Mouse (Mus musculus) kidney, embryonic 16.5 days (tissue): ENCODE measurements at regions not wholly inside any gene's neighbourhood (a gene's known extent, or its start where the extent isn't known, plus 50 kb on each side); places are given as distances from the start of the nearest gene placed in this dataset.

Experiments
- ATAC-seq: fragments of 200-750 bp; cut with Nextera tagmentation; 2 replicates; pipeline ENCODE4 v1.8.0; 2017; ENCODE audit warnings: moderate TSS enrichment; ENCODE audit not compliant: low FRiP score, low TSS enrichment
- H3K27ac ChIP-seq: fragments of 300-500 bp; sonication (generic); 2 replicates; pipeline ENCODE4 v1.5.1; 2014; ENCODE audit warnings: low read length
- H3K27me3 ChIP-seq: fragments of 300-500 bp; sonication (generic); 2 replicates; pipeline ENCODE4 v1.6.1; 2014; ENCODE audit warnings: low read length, control low read depth, mixed read lengths; ENCODE audit not compliant: insufficient read depth
- H3K36me3 ChIP-seq: fragments of 300-500 bp; sonication (generic); 2 replicates; pipeline ENCODE4 v1.6.1; 2014; ENCODE audit warnings: low read length, control low read depth, mixed read lengths; ENCODE audit not compliant: insufficient read depth
- H3K4me1 ChIP-seq: fragments of 300-500 bp; sonication (generic); 2 replicates; pipeline ENCODE4 v1.6.1; 2014; ENCODE audit warnings: low read length, control low read depth, mixed read lengths; ENCODE audit not compliant: insufficient read depth
- H3K4me2 ChIP-seq: fragments of 300-500 bp; sonication (generic); replicated peaks from 2 replicates; pipeline ENCODE4 v1.6.1; 2014; ENCODE audit warnings: low read depth, low read length
- H3K4me3 ChIP-seq: fragments of 300-500 bp; sonication (generic); 2 replicates; pipeline ENCODE4 v1.5.1; 2014; ENCODE audit warnings: mild to moderate bottlenecking, low read length
- H3K9ac ChIP-seq: fragments of 300-500 bp; sonication (generic); replicated peaks from 2 replicates; pipeline ENCODE4 v1.6.1; 2014; ENCODE audit warnings: low read length
- H3K9me3 ChIP-seq: fragments of 300-500 bp; sonication (generic); 2 replicates; pipeline ENCODE4 v1.6.1; 2016; ENCODE audit warnings: low read length, control low read depth
- WGBS: fragments of 180-500 bp; shearing (Covaris S2); extraction: QIAGEN DNeasy Blood & Tissue Kit; methylation state at CpG from one replicate; pipeline ENCODE4 v1.1.7; 2014; 5-methylcytosine and 5-hydroxymethylcytosine counted together

DNA sequence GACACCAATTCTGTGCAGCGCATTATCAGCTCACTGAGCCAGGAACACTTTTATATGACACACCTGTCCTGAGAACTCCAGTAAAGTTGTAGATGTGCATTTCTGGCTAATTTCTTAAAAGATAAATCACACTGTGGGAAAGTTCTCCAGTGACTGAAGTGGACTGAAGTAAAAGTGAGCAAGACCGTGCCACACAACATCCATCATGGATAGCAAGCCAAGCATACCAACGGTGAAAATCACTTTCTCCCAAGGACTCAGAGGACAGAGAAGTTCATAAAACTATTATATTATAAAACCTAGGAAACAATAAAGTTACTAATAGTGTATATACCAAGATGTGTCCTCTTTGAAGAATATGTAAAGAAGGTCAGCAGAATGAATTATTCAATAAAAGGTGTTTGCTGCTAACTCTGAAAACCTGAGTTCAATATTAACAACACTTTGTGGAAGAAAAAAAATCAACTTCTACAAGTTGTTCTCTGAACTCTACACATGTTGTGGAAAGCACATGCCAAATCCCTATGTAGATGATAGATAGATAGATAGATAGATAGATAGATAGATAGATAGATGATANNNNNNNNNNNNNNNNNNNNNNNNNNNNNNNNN is 298.2 kb upstream of the Igbp1b start:
- H3K27me3 ChIP-seq = no peaks in the 10 kb centered on the region
- H3K9ac ChIP-seq = no peak overlapping the region
- H3K4me2 ChIP-seq = no peak overlapping the region
- H3K4me3 ChIP-seq = no peak overlapping the region
- ATAC-seq = no peak
- H3K9me3 ChIP-seq = no peaks in the 10 kb centered on the region
- no peaks in the 10 kb centered on the region for H3K4me1 ChIP-seq
- no peaks in the 10 kb centered on the region for H3K36me3 ChIP-seq
- no peak overlapping the region for H3K27ac ChIP-seq
- 89% methylated on average over 3 of the region's 3 CpGs for WGBS

DNA sequence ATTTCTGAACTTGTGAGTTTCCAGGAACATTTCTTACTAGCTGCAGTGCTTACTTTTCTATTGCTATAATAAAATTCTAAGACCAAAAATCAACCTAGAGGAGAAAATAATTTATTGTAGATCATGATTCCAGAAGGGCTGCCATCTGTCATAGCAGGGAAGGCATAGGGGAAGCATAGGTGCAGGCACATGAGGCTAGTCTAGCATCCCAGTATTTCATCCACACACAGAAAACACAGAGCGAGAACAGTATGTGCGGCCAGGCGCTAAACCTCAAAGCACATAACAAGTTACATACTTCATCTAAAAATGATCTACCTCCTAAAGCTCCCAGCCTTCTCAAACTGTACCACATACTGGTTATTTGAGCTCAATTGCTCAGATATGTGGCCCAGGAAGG is 292.5 kb upstream of the Igbp1b start:
- no peak overlapping the region for H3K4me3 ChIP-seq
- no peak for ATAC-seq
- H3K9ac ChIP-seq = no peak overlapping the region
- no peak overlapping the region for H3K4me2 ChIP-seq
- H3K36me3 ChIP-seq = no peaks in the 10 kb centered on the region
- H3K4me1 ChIP-seq = no peaks in the 10 kb centered on the region
- no peaks in the 10 kb centered on the region for H3K9me3 ChIP-seq
- no peak overlapping the region for H3K27ac ChIP-seq
- 95% methylated on average over 3 of the region's 3 CpGs for WGBS
- H3K27me3 ChIP-seq = no peaks in the 10 kb centered on the region

DNA sequence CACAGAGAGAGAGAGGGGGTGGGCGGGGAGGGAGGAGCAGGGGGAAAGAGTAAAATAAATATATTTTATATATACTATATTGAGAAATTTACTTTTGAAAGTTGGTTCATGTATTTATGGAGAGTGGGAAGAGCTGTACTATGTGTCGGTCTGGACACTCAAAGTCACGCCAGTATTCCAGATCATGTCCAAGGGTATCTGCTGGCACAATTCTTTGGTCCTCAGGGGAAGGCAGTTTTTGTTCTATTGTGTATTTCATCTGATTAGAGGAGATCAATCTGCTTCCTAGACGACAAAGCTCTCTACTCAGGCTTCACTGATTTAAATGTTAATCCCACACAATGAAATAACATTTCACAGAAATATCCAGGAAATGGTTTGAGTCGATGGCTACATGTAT is 288.3 kb upstream of the Igbp1b start:
- 80% methylated on average over 5 of the region's 5 CpGs for WGBS
- Histone ChIP-seq H3K27ac (no peak overlapping the region), H3K27me3 (no peaks in the 10 kb centered on the region), H3K9ac (no peak overlapping the region), H3K4me1 (no peaks in the 10 kb centered on the region), H3K4me3 (no peak overlapping the region), H3K4me2 (no peak overlapping the region), H3K36me3 (no peaks in the 10 kb centered on the region), H3K9me3 (no peaks in the 10 kb centered on the region)
- no peak for ATAC-seq

- Histone ChIP-seq H3K9me3 (no peaks in the 10 kb centered on the region), H3K4me1 (no peaks in the 10 kb centered on the region), H3K27ac (no peak overlapping the region), H3K36me3 (no peaks in the 10 kb centered on the region), H3K27me3 (no peaks in the 10 kb centered on the region), H3K9ac (no peak overlapping the region), H3K4me3 (no peak overlapping the region), H3K4me2 (no peak overlapping the region)
- WGBS = 85% methylated on average over 1 of the region's 1 CpGs
- no peak for ATAC-seq
Observed at GRCm38 (mm10) chr6:138945432-138945831, 287.1 kb upstream of the Igbp1b start.

- H3K4me3 ChIP-seq = no peak overlapping the region
- no peaks in the 10 kb centered on the region for H3K27me3 ChIP-seq
- WGBS = 74% methylated on average over 2 of the region's 2 CpGs
- no peaks in the 10 kb centered on the region for H3K36me3 ChIP-seq
- no peak overlapping the region for H3K4me2 ChIP-seq
- no peak overlapping the region for H3K9ac ChIP-seq
- no peaks in the 10 kb centered on the region for H3K9me3 ChIP-seq
- no peak for ATAC-seq
- no peaks in the 10 kb centered on the region for H3K4me1 ChIP-seq
- no peak overlapping the region for H3K27ac ChIP-seq
Observed at GRCm38 (mm10) chr6:138920161-138920560, 261.8 kb upstream of the Igbp1b start.

DNA sequence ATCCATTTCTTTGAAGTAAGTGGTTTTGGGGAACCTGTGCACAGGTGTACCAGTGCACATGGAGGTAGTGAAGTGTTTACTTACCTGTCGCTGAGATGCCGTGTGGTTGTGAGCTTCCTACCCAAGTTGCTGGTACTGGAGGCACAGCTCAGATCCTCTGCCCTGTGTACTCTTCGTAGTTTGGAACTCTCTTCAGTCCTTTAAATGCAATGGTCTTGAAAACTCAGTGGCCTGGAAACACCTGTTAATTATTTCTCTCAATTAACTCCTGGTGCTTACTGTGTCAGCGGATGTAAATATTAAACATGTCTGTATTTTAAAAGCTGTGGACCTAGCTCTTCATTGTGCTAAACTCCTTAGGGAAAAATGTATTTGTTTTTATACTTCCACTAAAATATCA is 261.2 kb upstream of the Igbp1b start:
- WGBS = 81% methylated on average over 4 of the region's 4 CpGs
- Histone ChIP-seq H3K4me1 (no peaks in the 10 kb centered on the region), H3K4me2 (no peak overlapping the region), H3K36me3 (no peaks in the 10 kb centered on the region), H3K27ac (no peak overlapping the region), H3K4me3 (no peak overlapping the region), H3K27me3 (no peaks in the 10 kb centered on the region), H3K9ac (no peak overlapping the region), H3K9me3 (no peaks in the 10 kb centered on the region)
- peak; percentile 65 for ATAC-seq

DNA sequence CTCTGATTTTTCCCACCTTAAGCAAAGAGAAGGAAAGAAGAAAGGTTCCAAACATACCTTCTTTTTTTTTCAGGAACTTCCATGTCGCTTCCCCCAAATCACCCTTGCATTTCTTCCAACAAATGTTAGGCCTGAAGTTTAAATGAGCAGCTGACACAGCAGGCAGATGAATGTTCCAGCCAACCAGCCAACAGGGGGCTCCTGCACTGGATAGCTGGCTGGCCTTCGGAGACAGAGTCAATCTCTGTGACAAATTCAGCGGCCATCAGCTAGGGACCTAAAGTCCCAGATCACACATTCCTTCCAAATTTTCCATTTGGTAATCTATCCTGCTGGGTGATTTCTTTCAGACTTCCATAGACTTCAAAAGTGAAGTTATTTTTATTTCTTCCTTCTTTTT is 256.6 kb upstream of the Igbp1b start:
- no peak overlapping the region for H3K9ac ChIP-seq
- no peak for ATAC-seq

DNA sequence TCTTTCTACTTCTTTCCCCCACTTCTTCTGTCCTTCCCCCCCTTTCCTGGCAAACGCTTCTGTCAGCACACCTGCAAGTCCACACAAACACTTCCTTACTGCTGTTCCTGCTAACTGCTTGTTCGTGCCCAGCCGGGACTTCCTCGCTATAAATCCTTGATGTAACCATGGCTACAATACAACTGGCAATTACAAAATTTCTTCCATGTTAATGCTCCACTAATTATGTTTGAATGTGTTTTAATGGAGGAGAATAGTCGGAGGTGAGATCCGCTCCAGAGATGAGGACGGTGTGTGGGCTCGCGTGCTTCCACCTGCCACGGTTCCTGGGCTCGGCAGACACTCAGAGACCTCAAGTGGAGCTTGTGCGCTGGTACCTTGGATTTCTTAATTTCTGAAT is 215.3 kb upstream of the Igbp1b start:
- WGBS = 70% methylated on average over 12 of the region's 12 CpGs
- H3K27ac ChIP-seq = no peak overlapping the region
- H3K9me3 ChIP-seq = no peaks in the 10 kb centered on the region
- H3K27me3 ChIP-seq = no peaks in the 10 kb centered on the region
- no peak overlapping the region for H3K4me3 ChIP-seq
- ATAC-seq = no peak
- H3K4me2 ChIP-seq = no peak overlapping the region
- no peaks in the 10 kb centered on the region for H3K4me1 ChIP-seq
- H3K36me3 ChIP-seq = no peaks in the 10 kb centered on the region
- H3K9ac ChIP-seq = no peak overlapping the region

More for the DNA sequence above, 256.6 kb upstream of the Igbp1b start:
- Histone ChIP-seq H3K9me3 (no peaks in the 10 kb centered on the region), H3K36me3 (no peaks in the 10 kb centered on the region), H3K4me3 (no peak overlapping the region), H3K4me2 (no peak overlapping the region), H3K4me1 (no peaks in the 10 kb centered on the region), H3K27me3 (no peaks in the 10 kb centered on the region), H3K27ac (no peak overlapping the region)
- 66% methylated on average over 3 of the region's 3 CpGs for whole genome bisulfite sequencing

GRCm38 (mm10) chr6:138872495-138873415 is 214.4 kb upstream of the Igbp1b start:
- ATAC-seq = no peak
- Histone ChIP-seq H3K4me2 (no peak overlapping the region), H3K27me3 (no peaks in the 10 kb centered on the region), H3K27ac (no peak overlapping the region), H3K36me3 (no peaks in the 10 kb centered on the region), H3K9me3 (no peaks in the 10 kb centered on the region), H3K4me3 (no peak overlapping the region), H3K4me1 (no peaks in the 10 kb centered on the region), H3K9ac (no peak overlapping the region)
- WGBS = 61% methylated on average over 20 of the region's 20 CpGs

DNA sequence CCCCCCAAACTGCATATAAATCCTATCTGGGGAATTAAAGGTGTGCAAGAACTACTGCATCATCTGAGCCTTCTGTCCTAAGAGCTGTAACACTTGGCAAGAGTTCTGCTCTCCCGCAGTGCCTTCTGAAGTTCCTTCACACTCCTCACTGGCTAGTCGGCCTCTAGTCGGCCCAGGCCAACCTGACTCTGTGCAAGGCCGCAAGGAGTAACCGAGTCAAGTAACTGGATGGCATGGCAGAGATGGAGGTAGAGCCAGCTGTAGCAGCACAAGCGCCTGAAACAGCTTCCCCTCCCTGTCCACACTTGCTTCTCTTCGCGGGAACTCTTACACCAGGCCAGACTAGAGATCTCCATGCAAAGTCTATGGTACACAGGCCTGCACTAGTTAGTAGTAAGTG is 179.7 kb upstream of the Igbp1b start:
- WGBS = 91% methylated on average over 8 of the region's 8 CpGs
- no peak for ATAC-seq
- no peaks in the 10 kb centered on the region for H3K4me1 ChIP-seq
- no peak overlapping the region for H3K27ac ChIP-seq
- H3K9me3 ChIP-seq = no peaks in the 10 kb centered on the region
- H3K27me3 ChIP-seq = no peaks in the 10 kb centered on the region
- no peak overlapping the region for H3K4me2 ChIP-seq
- no peak overlapping the region for H3K9ac ChIP-seq
- H3K36me3 ChIP-seq = no peaks in the 10 kb centered on the region
- H3K4me3 ChIP-seq = no peak overlapping the region
